Mouse (Mus musculus) forebrain, embryonic 14.5 days (tissue): ENCODE data around the gene Slc25a23. TPM values are rescaled to one million over a fixed set of nuclear protein-coding genes. Genes with fewer than 3 reads are reported as not detected.

Experiments used
- ATAC-seq: fragments of 200-750 bp; cut with Nextera tagmentation; 2 replicates; pipeline ENCODE4 v1.8.0; 2017; ENCODE audit warnings: mild to moderate bottlenecking, moderate library complexity
- DNase-seq: peaks from one replicate; pipeline ENCODE4 v3.0.0-alpha.2; 2015; ENCODE audit warnings: low spot score
- H3K27ac ChIP-seq: fragments of 300-500 bp; sonication (generic); 2 replicates; pipeline ENCODE4 v1.5.1; 2014; ENCODE audit warnings: low read depth, mild to moderate bottlenecking, control low read depth, low read length, moderate library complexity
- H3K27me3 ChIP-seq: fragments of 300-500 bp; sonication (generic); replicated peaks from 2 replicates; pipeline ENCODE4 v1.6.1; 2014; ENCODE audit warnings: low read length, control low read depth, mixed read lengths; ENCODE audit not compliant: control insufficient read depth, insufficient read depth
- H3K36me3 ChIP-seq: fragments of 300-500 bp; sonication (generic); 2 replicates; pipeline ENCODE4 v1.6.1; 2014; ENCODE audit warnings: low read length, control low read depth; ENCODE audit not compliant: control insufficient read depth, insufficient read depth
- H3K4me1 ChIP-seq: fragments of 300-500 bp; sonication (generic); 2 replicates; pipeline ENCODE4 v1.6.1; 2014; ENCODE audit warnings: antibody characterized with exemption, low read length, control low read depth; ENCODE audit not compliant: control insufficient read depth, insufficient read depth
- H3K4me2 ChIP-seq: fragments of 300-500 bp; sonication (generic); 2 replicates; pipeline ENCODE4 v1.6.1; 2014; ENCODE audit warnings: mild to moderate bottlenecking, control low read depth, low read length
- H3K4me3 ChIP-seq: fragments of 300-500 bp; sonication (generic); 2 replicates; pipeline ENCODE4 v1.5.1; 2014; ENCODE audit warnings: low read depth, low read length, control low read depth
- H3K9ac ChIP-seq: fragments of 300-500 bp; sonication (generic); 2 replicates; pipeline ENCODE4 v1.6.1; 2014; ENCODE audit warnings: mild to moderate bottlenecking, low read length, control low read depth, moderate library complexity
- H3K9me3 ChIP-seq: fragments of 300-500 bp; sonication (generic); replicated peaks from 2 replicates; pipeline ENCODE4 v1.6.1; 2016; ENCODE audit warnings: low read length, control low read depth, mixed read lengths; ENCODE audit not compliant: control insufficient read depth
- WGBS: fragments of 180-500 bp; shearing (Covaris S2); extraction: QIAGEN DNeasy Blood & Tissue Kit; methylation state at CpG from one replicate; pipeline ENCODE4 v1.1.7; 2014; 5-methylcytosine and 5-hydroxymethylcytosine counted together
- polyA plus RNA-seq: library from polyadenylated mRNA; unstranded; fragments of >200 nt; fragmentation: Nextera tagmentation; extraction: Ambion mirVana; gene quantifications from 2 replicates; pipeline ENCODE4 v1.2.1, GENCODE M21; 2014

The Slc25a23 gene
- polyA plus RNA-seq, 1 experiment from 2014 or later, result 25.7 TPM

- H3K4me1 ChIP-seq, result peaks cover 11% of the 10 kb centered on the region; the same call in 1 of the 2 replicates
- peaks cover 20% of the 10 kb centered on the region for H3K36me3 ChIP-seq
- ATAC-seq, result no peak
- H3K9me3 ChIP-seq, result no peaks in the 10 kb centered on the region
- peak overlapping the region; percentile 68 for H3K4me3 ChIP-seq
- peak overlapping the region; percentile 87; the same call in 1 of the 2 replicates for H3K27ac ChIP-seq
- no peaks in the 10 kb centered on the region for H3K27me3 ChIP-seq
- WGBS, result 75% methylated on average over 13 of the region's 13 CpGs
- no peak for DNase-seq
- H3K9ac ChIP-seq, result no peak overlapping the region; the same call in 1 of the 2 replicates
- peak overlapping the region; percentile 57 for H3K4me2 ChIP-seq
Measured at GRCm38 (mm10) chr17:57012245-57012795, 47.3 kb downstream of the Slc25a23 start.

DNA sequence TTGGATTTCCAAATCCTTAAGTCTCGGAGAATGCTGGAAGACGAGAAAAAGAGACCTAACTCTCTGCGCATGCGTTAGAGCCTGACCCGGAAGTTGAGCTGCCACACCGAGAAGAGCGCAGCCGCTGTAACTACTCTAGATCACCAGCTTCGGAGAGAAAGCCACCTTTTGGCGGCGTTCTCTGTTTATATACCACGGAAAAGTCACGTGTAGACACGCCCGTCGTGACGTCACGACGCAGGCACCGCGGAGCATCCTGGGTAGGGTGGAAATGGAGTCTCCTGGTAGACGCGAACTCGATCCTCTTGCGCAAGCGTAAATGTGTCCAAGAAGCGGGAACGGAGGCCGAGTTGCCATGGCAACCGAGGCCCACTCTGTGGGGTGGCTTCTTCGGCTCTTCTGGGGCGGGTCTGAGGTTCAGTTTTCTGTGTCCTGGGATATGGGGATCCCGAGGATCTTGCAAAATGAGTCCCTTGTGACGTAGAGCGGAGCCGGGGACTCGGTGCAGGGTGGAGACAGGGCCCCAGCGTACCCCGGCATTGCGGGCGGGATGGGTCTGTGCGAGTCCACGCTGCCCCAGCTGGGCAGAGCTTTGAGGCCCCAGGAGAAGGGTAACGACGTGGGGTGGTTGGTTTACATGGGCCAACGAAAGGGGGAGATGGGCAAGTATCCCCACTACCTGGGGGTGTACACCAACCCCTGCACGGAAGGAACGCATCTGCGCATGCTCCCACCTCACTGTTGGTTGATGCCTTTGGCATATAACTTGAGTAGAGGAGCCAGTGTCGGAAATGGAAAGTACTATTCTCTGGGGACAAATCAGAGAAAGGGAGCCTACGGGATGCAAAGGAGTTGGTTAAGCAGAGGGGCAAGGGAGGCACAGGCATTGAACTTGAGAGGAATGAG, 48.2 kb downstream of the Slc25a23 start, which contains the start of the genes Gtf2f1 and Gm17949:
Gtf2f1 (minus strand) TSS at position 53 of the 906 bp plus-strand sequence.
Gm17949 (plus strand) TSS at position 234 of the 906 bp plus-strand sequence.
- Histone ChIP-seq H3K36me3 (peaks cover 28% of the 10 kb centered on the region), H3K9me3 (no peaks in the 10 kb centered on the region), H3K27ac (peak within 1 kb of the TSS; percentile 87), H3K9ac (peak within 1 kb of the TSS; percentile 81), H3K4me3 (peak within 1 kb of the TSS; percentile 68), H3K4me1 (peaks cover 11% of the 10 kb centered on the region; the same call in 1 of the 2 replicates), H3K4me2 (peak within 1 kb of the TSS; percentile 94), H3K27me3 (no peaks in the 10 kb centered on the region)
- peak; percentile 100 for DNase-seq
- under 1% methylated on average over 51 of the region's 51 CpGs for WGBS
- ATAC-seq, result peak; percentile 94

DNA sequence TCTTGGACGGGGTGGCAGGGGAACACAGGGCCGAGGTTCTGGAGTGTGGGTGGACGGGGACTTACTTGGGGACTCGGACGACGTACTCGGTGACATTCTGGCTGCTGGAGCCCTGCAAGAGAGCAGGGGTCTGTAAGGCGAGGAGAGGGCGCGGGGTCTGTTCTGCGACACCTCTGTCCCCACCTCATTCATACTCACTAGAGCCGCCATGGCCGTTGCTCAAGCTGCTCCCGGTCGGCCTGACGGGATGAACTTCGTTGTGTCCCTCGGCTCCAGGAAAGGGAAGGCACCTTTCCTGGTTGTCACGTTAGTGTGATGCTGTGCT, 48.8 kb downstream of the Slc25a23 start:
- peak overlapping the region; percentile 68 for H3K4me3 ChIP-seq
- H3K4me2 ChIP-seq, result peak overlapping the region; percentile 94
- H3K27me3 ChIP-seq, result no peaks in the 10 kb centered on the region
- WGBS, result under 1% methylated on average over 19 of the region's 19 CpGs
- H3K27ac ChIP-seq, result peak overlapping the region; percentile 44; the same call in 1 of the 2 replicates
- ATAC-seq (peak; percentile 47), DNase-seq (no peak)
- peak overlapping the region; percentile 81 for H3K9ac ChIP-seq
- H3K36me3 ChIP-seq, result peaks cover 35% of the 10 kb centered on the region
- H3K4me1 ChIP-seq, result peaks cover 11% of the 10 kb centered on the region; the same call in 1 of the 2 replicates
- no peaks in the 10 kb centered on the region for H3K9me3 ChIP-seq

DNA sequence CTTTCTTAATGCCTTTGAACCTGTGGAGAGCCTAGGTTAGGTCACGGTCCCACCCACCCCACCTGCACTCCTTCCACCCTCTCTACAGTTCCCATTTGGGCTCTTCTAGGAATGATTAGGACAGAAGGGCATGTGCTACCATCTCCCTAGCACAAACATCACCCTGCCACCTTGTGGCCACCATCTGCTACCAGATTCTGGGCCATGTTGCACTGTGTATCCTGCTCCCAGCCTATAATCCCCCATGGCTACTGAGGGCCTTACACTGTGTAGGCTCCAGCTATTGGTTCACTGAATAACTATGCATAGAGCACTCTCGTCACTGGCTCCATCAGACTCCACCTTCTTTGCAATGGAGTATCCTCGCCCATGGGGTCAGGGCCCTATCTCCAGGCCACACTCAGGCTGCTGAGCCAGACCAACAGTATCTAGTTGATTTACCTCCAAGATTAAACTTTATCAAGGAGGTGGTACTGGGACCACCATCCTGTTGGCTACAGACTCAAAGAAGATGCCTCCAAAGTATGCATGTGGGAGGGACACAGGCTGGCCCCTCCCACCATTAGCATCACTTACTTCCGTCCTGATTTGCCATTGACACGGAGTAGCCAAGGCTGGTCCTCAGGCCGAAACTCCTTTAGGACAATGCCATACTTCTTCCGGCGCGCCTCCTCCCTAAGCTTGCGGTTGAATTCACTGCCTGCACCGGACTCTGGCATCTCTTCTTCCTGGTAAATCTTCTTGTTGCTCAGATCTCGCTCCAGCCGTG, 52.3 kb downstream of the Slc25a23 start:
- H3K4me3 ChIP-seq, result no peak overlapping the region
- peaks cover 70% of the 10 kb centered on the region for H3K36me3 ChIP-seq
- DNase-seq (no peak), ATAC-seq (no peak)
- H3K4me2 ChIP-seq, result no peak overlapping the region
- 91% methylated on average over 13 of the region's 13 CpGs for WGBS
- H3K9me3 ChIP-seq, result no peaks in the 10 kb centered on the region
- H3K27ac ChIP-seq, result no peak overlapping the region
- no peaks in the 10 kb centered on the region for H3K27me3 ChIP-seq
- H3K4me1 ChIP-seq, result peaks cover 11% of the 10 kb centered on the region; the same call in 1 of the 2 replicates
- H3K9ac ChIP-seq, result no peak overlapping the region

DNA sequence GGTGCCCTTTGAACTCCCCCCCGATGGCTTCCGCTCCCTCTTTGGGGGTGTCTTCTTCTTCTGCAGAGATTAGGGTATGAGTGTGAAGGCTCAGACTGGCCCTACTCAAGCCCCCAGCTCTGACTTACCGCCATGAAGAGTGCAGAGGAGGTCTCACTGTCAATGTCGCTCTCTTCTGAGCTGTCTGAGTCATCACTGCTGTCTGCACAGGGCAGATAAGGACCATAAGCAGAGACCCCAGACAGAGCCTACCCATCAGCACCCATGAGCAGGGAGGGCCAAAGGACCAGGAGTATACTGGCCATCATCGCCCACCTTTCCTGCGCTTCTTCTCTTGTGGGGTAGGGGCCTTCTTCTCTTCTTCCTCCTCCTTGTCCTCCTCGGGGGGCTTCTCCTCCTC, 55.7 kb downstream of the Slc25a23 start:
- no peak overlapping the region for H3K4me2 ChIP-seq
- no peak overlapping the region for H3K9ac ChIP-seq
- DNase-seq (no peak), ATAC-seq (no peak)
- no peaks in the 10 kb centered on the region for H3K4me1 ChIP-seq
- H3K27me3 ChIP-seq, result no peaks in the 10 kb centered on the region
- no peak overlapping the region for H3K4me3 ChIP-seq
- no peak overlapping the region for H3K27ac ChIP-seq
- no peaks in the 10 kb centered on the region for H3K9me3 ChIP-seq
- 90% methylated on average over 7 of the region's 7 CpGs for WGBS
- peaks cover 76% of the 10 kb centered on the region for H3K36me3 ChIP-seq

DNA sequence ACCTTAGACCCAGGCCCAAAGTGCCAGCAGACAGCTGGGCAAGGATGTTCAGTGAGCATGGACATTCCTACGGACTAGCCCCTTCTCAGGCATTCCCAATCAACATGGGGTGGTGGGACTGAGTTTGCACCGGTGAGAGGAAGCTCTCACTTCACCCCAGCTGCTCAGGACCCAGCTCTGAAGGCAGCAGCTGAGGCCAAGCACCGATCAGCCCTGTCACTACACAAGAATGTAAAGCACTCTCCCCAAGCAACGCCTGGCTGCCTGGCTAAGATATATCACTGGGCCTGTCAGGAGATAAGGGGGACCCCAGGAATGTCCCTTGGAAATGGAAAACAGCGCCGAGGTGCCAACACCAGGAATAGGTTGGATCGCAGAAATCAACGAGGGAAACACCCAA, 58.4 kb downstream of the Slc25a23 start:
- Histone ChIP-seq H3K36me3 (peaks cover 58% of the 10 kb centered on the region), H3K27me3 (no peaks in the 10 kb centered on the region), H3K4me3 (no peak overlapping the region), H3K27ac (no peak overlapping the region), H3K4me2 (no peak overlapping the region), H3K9me3 (no peaks in the 10 kb centered on the region), H3K4me1 (peaks cover 5% of the 10 kb centered on the region), H3K9ac (no peak overlapping the region)
- 82% methylated on average over 8 of the region's 8 CpGs for WGBS
- ATAC-seq, result no peak
- no peak for DNase-seq

- no peak within 1 kb of the TSS for H3K9ac ChIP-seq
- peaks cover 5% of the 10 kb centered on the region for H3K4me1 ChIP-seq
- H3K36me3 ChIP-seq, result peaks cover 58% of the 10 kb centered on the region
- no peaks in the 10 kb centered on the region for H3K9me3 ChIP-seq
- 90% methylated on average over 9 of the region's 9 CpGs for WGBS
- H3K4me2 ChIP-seq, result no peak within 1 kb of the TSS
- no peaks in the 10 kb centered on the region for H3K27me3 ChIP-seq
- no peak for DNase-seq
- H3K27ac ChIP-seq, result no peak within 1 kb of the TSS
- H3K4me3 ChIP-seq, result no peak within 1 kb of the TSS
- ATAC-seq, result no peak
Measured at GRCm38 (mm10) chr17:56999968-57000609, 59.6 kb downstream of the Slc25a23 start, which contains the start of gene Pspn. Gene Pspn (minus strand): TSS chr17:57000018.

- peaks cover 59% of the 10 kb centered on the region for H3K36me3 ChIP-seq
- no peaks in the 10 kb centered on the region for H3K9me3 ChIP-seq
- H3K27me3 ChIP-seq, result no peaks in the 10 kb centered on the region
- no peak overlapping the region for H3K4me3 ChIP-seq
- no peak for DNase-seq
- WGBS, result 91% methylated on average over 9 of the region's 9 CpGs
- no peak for ATAC-seq
- no peak overlapping the region for H3K27ac ChIP-seq
- H3K4me1 ChIP-seq, result peaks cover 5% of the 10 kb centered on the region
- no peak overlapping the region for H3K9ac ChIP-seq
- H3K4me2 ChIP-seq, result no peak overlapping the region
Measured at GRCm38 (mm10) chr17:56999414-56999813, 60.2 kb downstream of the Slc25a23 start.
